Mouse (Mus musculus): ENCODE data around the gene Pi4k2a. TPM values are rescaled to one million over a fixed set of nuclear protein-coding genes. Genes with fewer than 3 reads are reported as not detected.

The Pi4k2a gene
- polyA plus RNA-seq (2016; fragmentation: Nextera tagmentation; extraction: Ambion mirVana) = 35.3 and 39.4 TPM in 2 replicates

DNA sequence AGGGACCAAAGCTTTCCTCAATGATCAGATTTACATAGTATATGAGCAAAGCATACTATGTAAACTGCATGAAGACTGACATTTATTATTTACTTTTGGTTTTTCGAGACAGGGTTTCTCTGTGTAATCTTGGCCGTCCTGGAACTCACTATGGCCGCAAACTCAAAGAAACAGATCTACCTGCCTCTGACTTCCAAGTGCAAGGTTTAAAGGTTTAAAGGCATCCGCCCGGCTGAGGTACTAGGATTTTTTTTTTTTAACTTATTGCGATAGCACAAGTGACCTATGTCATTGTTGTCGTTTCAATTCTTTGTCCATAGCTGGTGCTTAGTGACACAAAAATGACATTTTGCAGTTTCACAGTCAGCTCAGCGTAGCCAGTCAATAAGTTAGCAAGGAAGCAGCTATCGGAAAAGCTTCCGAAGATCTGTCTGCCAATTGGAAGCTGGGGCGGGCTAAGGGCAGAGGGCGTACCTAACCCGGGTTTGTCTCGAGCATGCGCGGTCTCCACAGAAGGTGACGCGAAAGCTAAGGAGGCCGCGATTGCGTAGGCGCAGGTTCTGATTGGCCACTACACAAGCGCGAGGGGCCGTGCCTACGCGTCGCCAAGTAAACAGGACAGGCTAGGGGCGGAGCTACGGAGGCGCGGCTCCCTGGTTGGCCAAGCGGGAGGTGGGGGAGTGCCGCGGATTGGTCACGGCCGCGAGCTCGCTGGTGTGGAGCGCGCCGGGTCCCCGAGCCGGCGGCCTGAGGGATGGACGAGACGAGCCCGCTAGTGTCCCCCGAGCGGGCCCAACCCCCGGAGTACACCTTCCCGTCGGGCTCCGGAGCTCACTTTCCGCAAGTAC lies at the start of gene Pi4k2a:
Gene Pi4k2a, plus strand, starts transcription at position 723 of the 848 bp plus-strand sequence.
- peak within 1 kb of the TSS; percentile 90 for H3K9ac ChIP-seq
- peak; percentile 98 for ATAC-seq (ENCODE audit: low FRiP score)
- WGBS = 1% methylated on average over 55 of the region's 55 CpGs
- peaks cover 8% of the 10 kb centered on the region for H3K36me3 ChIP-seq
- H3K27me3 ChIP-seq = no peaks in the 10 kb centered on the region
- H3K4me1 ChIP-seq = peaks cover 26% of the 10 kb centered on the region
- peak within 1 kb of the TSS; percentile 90 for H3K4me2 ChIP-seq (replicated peaks)
- H3K9me3 ChIP-seq (replicated peaks) = no peaks in the 10 kb centered on the region
- peak within 1 kb of the TSS; percentile 94 for H3K27ac ChIP-seq
- peak within 1 kb of the TSS; percentile 99 for H3K4me3 ChIP-seq

DNA sequence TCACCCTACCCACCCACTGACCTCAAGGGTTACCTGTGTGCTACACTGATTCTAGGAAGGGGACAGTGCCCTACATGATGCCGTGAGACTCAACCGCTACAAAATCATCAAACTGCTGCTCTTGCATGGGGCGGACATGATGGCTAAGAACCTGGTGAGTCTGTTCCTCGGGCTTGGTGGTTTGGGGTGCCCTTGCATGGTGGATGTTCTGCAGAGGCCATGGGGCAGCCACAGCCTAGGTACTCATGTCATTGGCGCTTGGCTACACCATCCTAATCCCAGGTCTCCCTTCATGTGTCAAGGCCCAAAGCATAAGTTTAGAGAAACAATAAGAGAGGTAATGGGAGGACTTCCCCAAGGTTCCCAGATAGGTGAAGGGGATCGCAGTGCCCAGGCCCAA lies 46.3 kb upstream of the Pi4k2a start:
- Histone ChIP-seq H3K9me3 (replicated peaks) (no peaks in the 10 kb centered on the region), H3K4me2 (replicated peaks) (no peak overlapping the region)

DNA sequence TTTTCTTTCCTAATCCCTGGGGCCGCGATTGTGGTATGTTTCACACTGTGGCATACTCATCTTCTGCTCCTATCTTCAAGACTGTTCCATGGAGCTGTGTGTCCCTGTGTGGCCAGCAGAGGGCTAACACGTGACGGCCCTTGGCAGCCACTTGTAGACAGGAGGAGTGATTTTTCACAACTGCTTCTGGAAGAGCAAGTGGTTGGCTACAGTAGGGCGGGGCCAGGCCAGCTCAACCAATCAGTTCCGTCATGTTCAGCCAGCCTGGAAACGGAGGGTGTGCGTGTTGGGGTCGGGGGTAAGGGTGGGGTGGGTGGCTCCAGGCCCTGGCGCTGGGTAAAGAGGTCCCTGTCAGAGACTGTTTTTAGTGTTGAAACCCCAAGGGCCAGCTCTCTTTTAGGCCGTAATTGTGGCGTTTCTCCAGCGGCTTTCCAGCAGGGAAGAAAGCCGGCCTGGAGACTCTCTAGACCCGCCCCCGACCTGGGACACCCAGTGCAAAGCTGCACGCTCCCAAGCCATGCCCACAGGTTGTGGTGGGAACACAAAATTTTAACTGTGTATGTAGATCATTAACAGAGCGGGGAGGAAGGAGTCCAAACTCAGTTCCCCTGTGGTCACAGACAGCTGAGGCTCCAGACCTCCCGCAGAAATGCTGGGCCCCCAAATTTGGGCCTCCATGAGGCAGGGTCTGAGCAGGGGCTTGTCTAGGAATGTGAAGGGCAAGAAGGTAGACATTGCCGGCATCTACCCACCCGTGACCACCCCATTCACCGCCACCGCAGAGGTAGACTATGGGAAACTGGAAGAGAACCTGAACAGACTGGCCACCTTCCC lies 44.8 kb upstream of the Pi4k2a start, which contains the start of gene Hoga1:
Gene Hoga1, plus strand, starts transcription at position 342 of the 834 bp plus-strand sequence.
- peak within 1 kb of the TSS; percentile 43 for H3K4me2 ChIP-seq (replicated peaks)
- WGBS = 24% methylated on average over 23 of the region's 23 CpGs
- ATAC-seq (ENCODE audit: low FRiP score) = peak; percentile 63; the same call in 1 of the 2 replicates
- H3K27me3 ChIP-seq = 0 out of 2 replicates have a peak, but pooled peaks cover 3% of the 10 kb centered on the region
- H3K9ac ChIP-seq = no peak within 1 kb of the TSS
- peak within 1 kb of the TSS; percentile 10; the same call in 1 of the 2 replicates for H3K4me3 ChIP-seq
- no peaks in the 10 kb centered on the region for H3K4me1 ChIP-seq
- no peak within 1 kb of the TSS for H3K27ac ChIP-seq
- no peaks in the 10 kb centered on the region for H3K36me3 ChIP-seq
- H3K9me3 ChIP-seq (replicated peaks) = no peaks in the 10 kb centered on the region

More for the DNA sequence above, 46.3 kb upstream of the Pi4k2a start:
- Histone ChIP-seq H3K9ac (no peak overlapping the region), H3K27me3 (peaks cover 11% of the 10 kb centered on the region; the same call in 1 of the 2 replicates), H3K36me3 (no peaks in the 10 kb centered on the region), H3K4me3 (no peak overlapping the region), H3K27ac (no peak overlapping the region), H3K4me1 (no peaks in the 10 kb centered on the region)
- 95% methylated on average over 6 of the region's 6 CpGs for WGBS
- ATAC-seq (ENCODE audit: low FRiP score) = no peak

DNA sequence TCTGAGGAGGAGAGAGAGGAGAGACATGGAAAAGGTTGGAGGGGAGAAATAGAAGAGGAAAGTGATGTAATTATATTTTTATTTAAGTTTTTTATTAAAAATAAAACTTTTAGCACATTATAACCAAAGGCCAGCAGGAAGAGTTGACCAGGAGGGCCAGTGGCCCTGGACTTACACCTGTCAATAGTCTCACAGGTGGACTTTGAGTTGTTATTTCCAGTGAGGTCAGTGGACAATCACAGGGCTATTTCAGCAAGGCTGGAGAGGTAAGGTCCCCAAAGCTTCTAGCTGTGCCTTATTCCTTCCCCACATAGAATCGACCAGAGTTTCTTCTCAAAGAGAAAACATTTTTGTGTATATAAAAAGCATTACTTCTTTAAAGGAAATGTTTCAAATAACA lies 40.0 kb upstream of the Pi4k2a start:
- WGBS = 81% methylated on average over 1 of the region's 1 CpGs
- Histone ChIP-seq H3K27me3 (no peaks in the 10 kb centered on the region), H3K9ac (no peak overlapping the region), H3K4me3 (no peak overlapping the region), H3K27ac (no peak overlapping the region), H3K4me2 (replicated peaks) (no peak overlapping the region), H3K36me3 (no peaks in the 10 kb centered on the region), H3K4me1 (no peaks in the 10 kb centered on the region), H3K9me3 (replicated peaks) (no peaks in the 10 kb centered on the region)
- ATAC-seq (ENCODE audit: low FRiP score) = no peak

DNA sequence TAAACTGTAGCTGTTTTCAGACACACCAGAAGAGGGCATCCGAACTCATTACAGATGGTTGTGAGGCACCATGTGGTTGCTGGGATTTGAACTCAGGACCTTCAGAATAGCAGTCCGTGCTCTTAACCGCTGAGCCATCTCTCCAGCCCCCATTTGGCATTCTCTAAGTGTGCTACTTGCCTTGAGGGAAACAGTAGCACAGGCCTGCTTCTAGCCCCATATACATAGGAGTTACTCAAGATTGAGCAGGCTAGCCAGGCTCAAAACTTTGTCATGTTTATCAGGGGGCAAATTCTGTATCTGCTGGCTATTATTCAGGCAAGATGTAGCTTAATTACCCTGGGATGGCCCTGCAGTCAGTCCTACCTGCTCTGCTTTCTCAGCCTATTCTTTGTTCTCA lies 38.9 kb upstream of the Pi4k2a start:
- 91% methylated on average over 3 of the region's 3 CpGs for WGBS
- ATAC-seq (ENCODE audit: low FRiP score) = no peak

DNA sequence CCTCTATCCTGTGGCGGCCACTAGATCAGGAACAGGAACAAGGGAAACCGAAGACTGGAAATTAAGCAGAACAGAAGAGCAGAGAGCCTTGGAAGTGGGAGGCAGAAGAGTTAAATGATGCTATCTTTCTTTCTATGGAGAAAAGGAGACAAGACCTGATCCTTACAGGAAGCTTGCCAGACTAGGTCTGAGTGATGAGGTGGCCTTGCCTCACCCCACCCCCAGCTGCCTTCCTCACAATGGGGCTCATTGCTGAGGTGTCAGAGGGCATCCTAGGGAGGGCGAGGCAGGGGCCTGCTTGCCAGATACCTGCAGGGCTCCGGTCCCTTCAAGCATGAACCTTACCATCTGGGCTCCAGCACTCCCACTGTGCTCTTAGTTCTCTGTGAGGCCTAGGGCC lies 38.3 kb upstream of the Pi4k2a start, which contains the start of gene 4933411K16Rik:
Gene 4933411K16Rik, plus strand, starts transcription at position 301 of the 400 bp plus-strand sequence.
- no peaks in the 10 kb centered on the region for H3K4me1 ChIP-seq
- 75% methylated on average over 4 of the region's 4 CpGs for WGBS

More for the DNA sequence above, 38.9 kb upstream of the Pi4k2a start:
- no peaks in the 10 kb centered on the region for H3K36me3 ChIP-seq
- no peak overlapping the region for H3K4me3 ChIP-seq
- no peak overlapping the region for H3K9ac ChIP-seq
- H3K27ac ChIP-seq = no peak overlapping the region
- H3K4me2 ChIP-seq (replicated peaks) = no peak overlapping the region
- H3K4me1 ChIP-seq = no peaks in the 10 kb centered on the region
- H3K9me3 ChIP-seq (replicated peaks) = no peaks in the 10 kb centered on the region
- H3K27me3 ChIP-seq = no peaks in the 10 kb centered on the region

DNA sequence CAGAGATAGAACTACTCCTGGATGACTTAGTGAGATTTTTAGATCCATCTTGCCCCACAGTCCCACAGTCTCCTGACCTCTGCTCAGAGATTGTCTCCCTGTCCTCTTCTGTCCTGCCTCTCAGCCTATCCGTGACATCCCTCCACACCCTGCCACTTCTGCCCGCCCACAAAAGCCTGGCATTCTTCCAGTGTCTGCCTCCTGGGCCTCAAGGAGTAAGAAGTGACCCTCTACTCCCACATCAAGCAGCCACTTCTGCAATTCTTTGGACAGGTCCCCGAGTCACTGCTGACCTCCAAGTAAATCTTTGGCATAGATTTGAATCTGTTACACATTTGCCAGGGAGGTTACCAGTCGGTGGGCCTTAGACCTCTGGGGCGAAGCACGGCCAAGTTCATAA lies 36.0 kb upstream of the Pi4k2a start:
- ATAC-seq (ENCODE audit: low FRiP score) = no peak
- no peak overlapping the region for H3K27ac ChIP-seq
- no peak overlapping the region for H3K4me2 ChIP-seq (replicated peaks)
- no peaks in the 10 kb centered on the region for H3K9me3 ChIP-seq (replicated peaks)
- 82% methylated on average over 6 of the region's 6 CpGs for WGBS
- H3K4me1 ChIP-seq = no peaks in the 10 kb centered on the region
- no peak overlapping the region for H3K4me3 ChIP-seq
- no peaks in the 10 kb centered on the region for H3K36me3 ChIP-seq
- no peaks in the 10 kb centered on the region for H3K27me3 ChIP-seq
- H3K9ac ChIP-seq = no peak overlapping the region

More for the DNA sequence above, 38.3 kb upstream of the Pi4k2a start, which contains the start of gene 4933411K16Rik:
- H3K27ac ChIP-seq = no peak within 1 kb of the TSS
- H3K36me3 ChIP-seq = no peaks in the 10 kb centered on the region
- H3K4me3 ChIP-seq = no peak within 1 kb of the TSS
- no peaks in the 10 kb centered on the region for H3K9me3 ChIP-seq (replicated peaks)
- H3K27me3 ChIP-seq = no peaks in the 10 kb centered on the region
- no peak for ATAC-seq (ENCODE audit: low FRiP score)
- no peak within 1 kb of the TSS for H3K4me2 ChIP-seq (replicated peaks)
- no peak within 1 kb of the TSS for H3K9ac ChIP-seq

DNA sequence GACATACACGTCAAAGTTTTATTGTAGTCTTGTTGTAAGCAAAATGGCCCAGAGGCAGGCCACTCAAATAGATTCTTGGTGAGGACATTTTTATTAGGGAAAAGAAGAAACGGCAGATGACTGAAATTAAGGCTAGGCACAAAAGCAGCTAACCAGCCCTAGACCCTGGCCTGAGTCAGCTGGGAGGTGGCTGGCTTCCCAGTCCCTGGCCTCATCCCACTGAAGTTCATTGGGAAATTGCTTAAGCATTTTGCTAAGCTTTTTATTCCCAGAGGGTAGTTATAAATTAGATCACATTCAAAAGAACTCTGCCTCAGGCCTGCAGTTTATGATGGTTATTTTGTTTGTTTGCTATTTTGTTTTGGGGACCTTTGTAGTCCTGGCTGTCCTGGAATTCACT lies 34.4 kb upstream of the Pi4k2a start:
- Histone ChIP-seq H3K9ac (no peak overlapping the region), H3K4me3 (no peak overlapping the region), H3K9me3 (replicated peaks) (no peaks in the 10 kb centered on the region), H3K27ac (no peak overlapping the region), H3K4me1 (no peaks in the 10 kb centered on the region), H3K27me3 (no peaks in the 10 kb centered on the region), H3K36me3 (no peaks in the 10 kb centered on the region), H3K4me2 (replicated peaks) (no peak overlapping the region)
- ATAC-seq (ENCODE audit: low FRiP score) = no peak
- 87% methylated on average over 2 of the region's 2 CpGs for WGBS

DNA sequence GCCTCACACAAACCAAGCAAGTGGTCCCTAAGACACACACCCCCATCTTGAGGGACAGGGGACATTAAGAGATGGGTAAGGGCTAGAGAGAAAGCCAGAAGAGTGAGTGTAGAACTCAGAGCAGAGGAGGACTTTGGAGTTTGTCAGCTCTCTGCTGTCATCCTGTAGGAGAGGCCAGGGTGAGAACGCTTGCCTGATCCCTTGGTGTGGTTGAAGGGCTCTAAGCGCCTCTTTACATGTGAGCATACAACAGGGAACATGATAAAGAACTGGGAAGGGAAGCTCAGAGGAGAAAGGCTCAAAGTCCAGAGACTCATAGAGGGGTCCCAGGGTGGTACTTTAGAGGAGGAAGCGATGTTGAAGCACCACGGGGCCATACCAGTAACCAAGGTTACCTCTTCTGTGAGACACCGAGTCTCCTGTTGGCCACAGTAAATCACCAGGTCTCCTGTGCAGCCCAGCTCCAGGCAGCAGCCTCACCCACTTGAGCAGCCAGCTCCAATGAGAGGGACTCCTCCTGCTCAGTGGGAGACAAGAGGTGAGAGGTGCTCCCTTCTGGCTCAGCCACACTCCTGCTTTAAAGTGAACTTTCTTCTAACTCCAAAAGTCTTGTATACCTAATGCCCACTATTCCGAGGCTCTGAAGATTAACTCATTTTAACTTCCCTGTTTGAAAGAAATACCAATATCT lies 33.4 kb upstream of the Pi4k2a start:
- Histone ChIP-seq H3K27ac (no peak overlapping the region), H3K27me3 (no peaks in the 10 kb centered on the region), H3K9me3 (replicated peaks) (no peaks in the 10 kb centered on the region), H3K4me2 (replicated peaks) (no peak overlapping the region), H3K9ac (no peak overlapping the region), H3K36me3 (no peaks in the 10 kb centered on the region), H3K4me3 (no peak overlapping the region), H3K4me1 (no peaks in the 10 kb centered on the region)
- ATAC-seq (ENCODE audit: low FRiP score) = no peak
- WGBS = 89% methylated on average over 6 of the region's 6 CpGs

DNA sequence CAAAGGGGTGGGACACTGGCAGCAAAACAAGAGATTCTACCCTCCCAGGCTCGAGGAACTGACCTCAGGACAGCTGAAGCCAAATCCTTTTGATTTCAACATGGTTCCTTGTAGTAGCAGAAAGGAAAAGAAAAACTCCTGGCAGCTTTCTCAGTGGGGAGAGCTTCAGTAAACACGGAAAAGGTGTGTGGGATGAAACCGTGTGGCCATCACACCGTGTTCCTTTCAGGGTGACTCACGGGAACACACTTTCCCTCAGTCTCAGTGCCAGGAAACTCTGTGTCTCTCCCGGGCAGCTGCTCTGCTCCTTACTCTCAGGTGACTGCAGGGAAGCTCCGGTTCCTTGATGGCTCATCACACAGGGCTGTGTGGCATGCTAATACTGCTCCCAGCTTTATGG lies 31.8 kb upstream of the Pi4k2a start:
- 70% methylated on average over 7 of the region's 7 CpGs for WGBS

DNA sequence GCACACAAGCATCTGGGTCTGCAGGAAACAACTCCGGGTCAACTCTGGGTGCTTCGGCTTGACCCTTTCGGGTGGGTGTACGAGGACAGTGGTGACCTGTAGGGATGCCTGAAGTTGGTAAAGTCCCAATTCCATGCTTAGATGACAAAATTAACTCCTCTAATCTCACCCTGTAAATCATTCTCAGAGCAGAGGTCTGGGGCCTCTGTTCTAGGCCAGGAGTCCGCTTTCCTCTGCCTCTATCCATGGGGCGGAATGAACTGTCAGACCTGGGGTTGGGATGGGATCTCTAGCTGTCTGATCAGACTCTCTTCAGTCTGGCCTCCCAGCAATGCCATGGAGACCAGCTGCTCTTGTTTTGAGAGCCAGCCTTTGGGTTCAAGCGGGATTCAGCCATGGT lies 28.8 kb upstream of the Pi4k2a start:
- Histone ChIP-seq H3K27ac (no peak overlapping the region), H3K4me1 (no peaks in the 10 kb centered on the region), H3K27me3 (no peaks in the 10 kb centered on the region), H3K9me3 (replicated peaks) (no peaks in the 10 kb centered on the region), H3K36me3 (no peaks in the 10 kb centered on the region), H3K9ac (no peak overlapping the region), H3K4me3 (no peak overlapping the region), H3K4me2 (replicated peaks) (no peak overlapping the region)
- no peak for ATAC-seq (ENCODE audit: low FRiP score)
- WGBS = 95% methylated on average over 7 of the region's 7 CpGs

More for the DNA sequence above, 31.8 kb upstream of the Pi4k2a start:
- Histone ChIP-seq H3K9ac (no peak overlapping the region), H3K36me3 (no peaks in the 10 kb centered on the region), H3K27ac (no peak overlapping the region), H3K4me1 (no peaks in the 10 kb centered on the region), H3K9me3 (replicated peaks) (no peaks in the 10 kb centered on the region), H3K4me3 (no peak overlapping the region), H3K4me2 (replicated peaks) (no peak overlapping the region), H3K27me3 (no peaks in the 10 kb centered on the region)
- ATAC-seq (ENCODE audit: low FRiP score) = no peak

Measured in hindbrain, embryonic 12.5 days (tissue).